Mouse (Mus musculus): ENCODE results near the gene Arfgef2. TPM values are rescaled to one million over a fixed set of nuclear protein-coding genes. Genes with fewer than 3 reads are reported as not detected.
A peak's percentile ranks its signal among the peaks of the same experiment; 100 is the strongest.
"Not testable (repeated sequence)": the region's sequence is repeated elsewhere in the genome, so short reads cannot be mapped to it uniquely, and the experiment has no call there.

Gene Arfgef2
- polyA plus RNA-seq, 1 experiment from 2014 or later: 4.1 TPM

DNA sequence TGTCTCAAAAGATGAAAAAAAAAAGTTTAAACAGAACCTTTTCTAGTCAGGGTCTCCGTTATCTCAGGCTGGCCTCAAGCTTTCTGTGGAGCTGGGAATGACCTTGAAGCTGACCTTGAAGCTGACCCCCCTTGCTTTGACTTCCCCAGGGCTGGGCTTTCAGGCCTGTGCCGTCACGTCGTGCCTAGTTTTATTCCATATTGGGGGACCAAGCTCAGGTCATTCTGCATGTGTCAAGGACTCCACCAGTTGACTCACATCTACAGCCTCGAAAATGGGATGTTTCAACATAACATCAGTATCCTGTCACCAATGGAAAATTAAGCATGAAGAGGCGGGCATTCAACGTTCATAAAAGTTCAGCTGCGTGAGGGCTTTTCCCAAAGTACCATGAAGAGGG, 25.4 kb upstream of the Arfgef2 start:
- Histone ChIP-seq H3K9me3 (replicated peaks; ENCODE audit: control insufficient read depth, low read length) (no peaks in the 10 kb centered on the region), H3K4me2 (ENCODE audit: low read depth, low read length) (no peak overlapping the region), H3K4me1 (ENCODE audit: control insufficient read depth, low read depth, low read length) (no peaks in the 10 kb centered on the region), H3K9ac (ENCODE audit: low read depth, low read length) (no peak overlapping the region), H3K27me3 (ENCODE audit: control insufficient read depth, insufficient read depth, low read depth, low read length) (no peaks in the 10 kb centered on the region), H3K27ac (ENCODE audit: low read length) (no peak overlapping the region), H3K4me3 (ENCODE audit: low read depth, low read length) (no peak overlapping the region), H3K36me3 (ENCODE audit: control insufficient read depth, insufficient read depth) (no peaks in the 10 kb centered on the region)
- 73% methylated on average over 8 of the region's 8 CpGs for WGBS (ENCODE audit: insufficient replicate concordance)
- no peak for ATAC-seq (ENCODE audit: low read depth)

DNA sequence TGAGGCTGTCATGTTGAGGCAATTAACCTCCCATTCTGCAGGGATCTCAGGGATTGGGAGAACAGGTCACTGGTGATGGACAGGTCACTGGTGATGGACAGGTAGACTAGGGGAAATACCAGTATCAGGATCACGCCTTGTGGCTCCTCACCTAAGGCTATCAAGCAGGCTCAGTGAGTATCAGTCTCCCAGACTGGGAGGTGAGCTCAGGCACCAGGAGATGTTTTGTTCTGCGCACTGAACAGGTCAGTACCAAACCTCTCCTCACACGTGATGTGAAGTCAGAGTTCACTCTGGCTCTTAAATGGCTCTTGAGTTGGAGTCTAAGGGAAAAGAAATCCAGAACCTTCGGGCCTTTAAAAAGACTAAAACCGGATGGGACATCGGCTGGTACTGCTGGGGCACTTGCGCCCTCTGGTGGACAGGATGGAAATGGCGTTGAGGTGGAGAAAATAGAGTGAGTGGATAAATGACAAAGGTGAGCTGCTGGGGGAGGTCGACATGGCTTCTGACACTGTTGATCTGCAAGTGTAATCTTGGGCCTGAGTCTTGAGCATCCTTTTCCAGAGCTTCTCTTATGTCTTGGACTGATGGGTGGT, 24.3 kb upstream of the Arfgef2 start:
- Histone ChIP-seq H3K27me3 (ENCODE audit: control insufficient read depth, insufficient read depth, low read depth, low read length) (no peaks in the 10 kb centered on the region; the same call in 1 of the 2 replicates), H3K9ac (ENCODE audit: low read depth, low read length) (no peak overlapping the region), H3K27ac (ENCODE audit: low read length) (no peak overlapping the region), H3K36me3 (ENCODE audit: control insufficient read depth, insufficient read depth) (no peaks in the 10 kb centered on the region), H3K9me3 (replicated peaks; ENCODE audit: control insufficient read depth, low read length) (no peaks in the 10 kb centered on the region), H3K4me3 (ENCODE audit: low read depth, low read length) (no peak overlapping the region), H3K4me1 (ENCODE audit: control insufficient read depth, low read depth, low read length) (peaks cover 4% of the 10 kb centered on the region), H3K4me2 (ENCODE audit: low read depth, low read length) (no peak overlapping the region)
- no peak for ATAC-seq (ENCODE audit: low read depth)
- 13% methylated on average over 9 of the region's 9 CpGs for WGBS (ENCODE audit: insufficient replicate concordance)

DNA sequence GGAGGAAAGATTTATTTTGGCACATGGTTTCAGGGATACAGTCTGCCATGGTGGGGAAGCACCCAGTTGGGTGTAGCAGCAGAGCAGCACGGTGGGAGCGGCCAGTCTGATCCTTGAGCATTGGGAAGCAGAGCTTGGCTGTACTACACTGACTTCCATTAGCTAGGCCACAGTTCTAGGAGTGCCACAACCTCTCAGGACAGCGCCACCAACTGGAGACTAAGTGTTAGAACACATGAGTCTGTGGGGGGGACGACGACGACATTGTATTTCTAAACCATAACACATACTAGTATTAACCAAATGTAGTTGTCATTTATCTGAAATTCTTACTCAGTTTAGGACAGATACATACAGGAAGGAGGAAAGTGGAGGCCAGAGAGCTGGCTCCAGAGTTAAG, 21.0 kb upstream of the Arfgef2 start:
- Histone ChIP-seq H3K27ac (ENCODE audit: low read length) (no peak overlapping the region), H3K4me3 (ENCODE audit: low read depth, low read length) (no peak overlapping the region), H3K27me3 (ENCODE audit: control insufficient read depth, insufficient read depth, low read depth, low read length) (no peaks in the 10 kb centered on the region; the same call in 1 of the 2 replicates), H3K4me1 (ENCODE audit: control insufficient read depth, low read depth, low read length) (peaks cover 14% of the 10 kb centered on the region), H3K9ac (ENCODE audit: low read depth, low read length) (no peak overlapping the region), H3K4me2 (ENCODE audit: low read depth, low read length) (no peak overlapping the region), H3K9me3 (replicated peaks; ENCODE audit: control insufficient read depth, low read length) (no peaks in the 10 kb centered on the region), H3K36me3 (ENCODE audit: control insufficient read depth, insufficient read depth) (no peaks in the 10 kb centered on the region)
- no peak for ATAC-seq (ENCODE audit: low read depth)
- 79% methylated on average over 6 of the region's 6 CpGs for WGBS (ENCODE audit: insufficient replicate concordance)

DNA sequence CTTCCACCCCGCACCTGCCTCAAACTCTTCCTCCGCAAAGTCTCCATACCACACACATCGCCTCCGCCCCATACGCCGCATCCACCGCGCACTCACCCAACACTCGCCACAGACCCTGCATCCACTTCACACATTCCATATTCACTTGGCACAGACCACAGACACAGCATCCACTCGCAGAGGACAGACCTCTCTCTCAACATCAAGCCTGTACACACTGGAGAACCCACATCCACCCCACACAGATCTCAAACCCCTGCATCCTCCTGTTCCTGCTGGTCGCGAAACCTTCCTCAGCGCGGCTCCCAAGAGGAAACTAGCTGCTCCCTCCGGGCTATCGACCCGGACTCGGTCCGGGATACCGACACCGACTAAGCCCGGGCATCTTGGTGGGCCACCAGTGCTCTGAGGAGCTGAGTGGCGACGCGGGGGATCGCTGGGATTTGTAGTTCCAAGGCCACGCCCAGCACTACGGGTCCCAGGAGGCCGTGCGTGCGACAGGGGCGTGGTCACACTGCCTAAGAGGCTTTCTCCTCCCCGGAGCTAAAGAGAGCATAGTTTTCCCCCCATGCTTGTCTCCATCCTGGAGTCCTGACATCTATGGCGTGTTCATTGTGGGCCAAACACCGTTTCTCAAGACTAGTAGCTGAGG, 18.9 kb upstream of the Arfgef2 start:
- peak; percentile 98 for ATAC-seq (ENCODE audit: low read depth)
- Histone ChIP-seq H3K4me3 (ENCODE audit: low read depth, low read length) (peak overlapping the region; percentile 76), H3K27ac (ENCODE audit: low read length) (no peak overlapping the region; the same call in 1 of the 2 replicates), H3K36me3 (ENCODE audit: control insufficient read depth, insufficient read depth) (no peaks in the 10 kb centered on the region), H3K27me3 (ENCODE audit: control insufficient read depth, insufficient read depth, low read depth, low read length) (no peaks in the 10 kb centered on the region; the same call in 1 of the 2 replicates), H3K4me2 (ENCODE audit: low read depth, low read length) (peak overlapping the region; percentile 99), H3K4me1 (ENCODE audit: control insufficient read depth, low read depth, low read length) (peaks cover 14% of the 10 kb centered on the region), H3K9me3 (replicated peaks; ENCODE audit: control insufficient read depth, low read length) (no peaks in the 10 kb centered on the region), H3K9ac (ENCODE audit: low read depth, low read length) (peak overlapping the region; percentile 70)
- WGBS (ENCODE audit: insufficient replicate concordance): under 1% methylated on average over 35 of the region's 35 CpGs

DNA sequence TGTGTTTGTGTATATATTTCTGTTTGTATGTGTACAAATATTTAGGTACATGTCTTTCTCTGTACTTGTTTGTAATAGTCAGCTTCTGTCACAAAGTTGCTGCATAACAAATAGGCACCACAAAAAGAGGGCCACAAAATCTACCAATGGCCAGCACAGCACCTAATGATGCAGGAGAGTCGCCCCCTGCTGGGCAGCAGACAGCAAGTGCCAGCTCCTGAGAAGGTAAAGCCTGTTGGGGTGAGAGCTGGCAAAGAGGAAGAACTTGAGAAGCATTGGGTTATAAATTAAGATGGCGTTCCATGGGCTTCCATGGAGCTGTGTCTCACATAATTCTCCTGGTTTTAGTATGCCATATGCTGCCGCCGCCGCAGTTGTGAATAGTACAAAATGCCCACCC, 13.7 kb upstream of the Arfgef2 start:
- Histone ChIP-seq H3K4me2 (ENCODE audit: low read depth, low read length) (no peak overlapping the region), H3K9me3 (replicated peaks; ENCODE audit: control insufficient read depth, low read length) (no peaks in the 10 kb centered on the region), H3K27me3 (ENCODE audit: control insufficient read depth, insufficient read depth, low read depth, low read length) (no peaks in the 10 kb centered on the region), H3K36me3 (ENCODE audit: control insufficient read depth, insufficient read depth) (no peaks in the 10 kb centered on the region), H3K4me1 (ENCODE audit: control insufficient read depth, low read depth, low read length) (peaks cover 17% of the 10 kb centered on the region), H3K27ac (ENCODE audit: low read length) (no peak overlapping the region), H3K4me3 (ENCODE audit: low read depth, low read length) (no peak overlapping the region), H3K9ac (ENCODE audit: low read depth, low read length) (no peak overlapping the region)
- ATAC-seq (ENCODE audit: low read depth): no peak
- 77% methylated on average over 5 of the region's 5 CpGs for WGBS (ENCODE audit: insufficient replicate concordance)

DNA sequence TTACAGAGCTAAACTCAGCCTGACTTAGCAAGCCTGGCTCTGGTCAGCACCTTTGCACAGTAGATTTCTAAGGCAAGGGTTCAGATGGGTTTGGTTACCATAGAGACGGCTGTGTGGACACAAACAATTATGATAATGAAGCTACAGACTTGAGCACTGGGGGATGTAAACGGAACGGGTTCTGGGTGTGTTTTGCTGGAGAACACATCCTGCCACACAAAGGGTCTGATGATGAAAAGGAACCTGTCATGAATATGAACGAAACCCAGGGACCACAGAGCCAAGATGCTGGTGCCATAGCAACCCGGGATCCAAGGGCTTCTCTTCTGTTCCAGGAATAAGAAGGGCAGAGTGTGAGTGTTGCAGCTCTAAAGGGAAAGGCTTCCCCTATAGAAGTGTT, 13.0 kb upstream of the Arfgef2 start, which contains the start of gene Trp53rkb:
Gene Trp53rkb (plus strand): TSS at position 177 of the 400 bp plus-strand sequence.
- 67% methylated on average over 5 of the region's 5 CpGs for WGBS (ENCODE audit: insufficient replicate concordance)
- Histone ChIP-seq H3K27ac (ENCODE audit: low read length) (peak within 1 kb of the TSS; percentile 22; the same call in 1 of the 2 replicates), H3K4me3 (ENCODE audit: low read depth, low read length) (peak within 1 kb of the TSS; percentile 75)

DNA sequence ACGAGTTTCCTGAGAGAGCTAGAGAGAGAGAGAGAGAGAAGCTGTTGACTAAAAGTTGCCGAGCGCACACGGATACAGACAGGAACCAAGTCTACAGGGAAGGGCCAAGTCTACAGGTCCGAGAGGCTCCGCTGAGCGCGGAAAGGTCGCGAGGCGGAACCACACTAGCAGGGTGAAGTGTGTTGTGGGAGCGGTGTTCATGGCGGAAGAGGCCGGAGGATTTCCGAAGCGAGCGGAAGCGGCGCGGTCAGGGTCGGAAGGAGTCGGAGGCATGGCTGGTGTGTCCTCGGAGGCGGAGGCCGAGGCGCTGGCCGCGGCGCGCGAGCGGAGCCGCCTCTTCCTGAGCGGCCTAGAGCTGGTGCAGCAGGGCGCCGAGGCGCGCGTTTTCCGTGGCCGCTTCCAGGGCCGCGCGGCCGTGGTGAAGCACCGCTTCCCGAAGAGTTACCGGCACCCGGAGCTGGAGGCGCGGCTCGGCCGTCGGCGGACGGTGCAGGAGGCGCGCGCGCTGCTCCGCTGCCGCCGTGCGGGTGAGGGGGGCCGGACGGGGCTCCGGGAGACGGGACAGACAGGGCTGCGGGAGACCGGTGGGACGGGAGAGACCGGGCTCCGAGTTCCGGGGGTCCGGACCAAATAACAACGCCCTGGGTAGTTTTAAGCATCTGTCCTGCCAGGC, 11.7 kb upstream of the Arfgef2 start:
- Histone ChIP-seq H3K27ac (ENCODE audit: low read length) (peak overlapping the region; percentile 22; the same call in 1 of the 2 replicates), H3K4me1 (ENCODE audit: control insufficient read depth, low read depth, low read length) (peaks cover 12% of the 10 kb centered on the region), H3K9ac (ENCODE audit: low read depth, low read length) (peak overlapping the region; percentile 74), H3K4me2 (ENCODE audit: low read depth, low read length) (peak overlapping the region; percentile 81), H3K4me3 (ENCODE audit: low read depth, low read length) (peak overlapping the region; percentile 75)
- H3K27me3 ChIP-seq (ENCODE audit: control insufficient read depth, insufficient read depth, low read depth, low read length); H3K9me3 ChIP-seq (replicated peaks; ENCODE audit: control insufficient read depth, low read length); H3K36me3 ChIP-seq (ENCODE audit: control insufficient read depth, insufficient read depth): not testable (repeated sequence)
- ATAC-seq (ENCODE audit: low read depth): peak; percentile 95
- WGBS (ENCODE audit: insufficient replicate concordance): under 1% methylated on average over 64 of the region's 76 CpGs

More for the DNA sequence above, 13.0 kb upstream of the Arfgef2 start, which contains the start of gene Trp53rkb:
- peaks cover 12% of the 10 kb centered on the region for H3K4me1 ChIP-seq (ENCODE audit: control insufficient read depth, low read depth, low read length)
- H3K36me3 ChIP-seq (ENCODE audit: control insufficient read depth, insufficient read depth): no peaks in the 10 kb centered on the region
- H3K9ac ChIP-seq (ENCODE audit: low read depth, low read length): peak within 1 kb of the TSS; percentile 74
- H3K9me3 ChIP-seq (replicated peaks; ENCODE audit: control insufficient read depth, low read length): no peaks in the 10 kb centered on the region
- ATAC-seq (ENCODE audit: low read depth): no peak
- H3K27me3 ChIP-seq (ENCODE audit: control insufficient read depth, insufficient read depth, low read depth, low read length): no peaks in the 10 kb centered on the region
- H3K4me2 ChIP-seq (ENCODE audit: low read depth, low read length): peak within 1 kb of the TSS; percentile 81

DNA sequence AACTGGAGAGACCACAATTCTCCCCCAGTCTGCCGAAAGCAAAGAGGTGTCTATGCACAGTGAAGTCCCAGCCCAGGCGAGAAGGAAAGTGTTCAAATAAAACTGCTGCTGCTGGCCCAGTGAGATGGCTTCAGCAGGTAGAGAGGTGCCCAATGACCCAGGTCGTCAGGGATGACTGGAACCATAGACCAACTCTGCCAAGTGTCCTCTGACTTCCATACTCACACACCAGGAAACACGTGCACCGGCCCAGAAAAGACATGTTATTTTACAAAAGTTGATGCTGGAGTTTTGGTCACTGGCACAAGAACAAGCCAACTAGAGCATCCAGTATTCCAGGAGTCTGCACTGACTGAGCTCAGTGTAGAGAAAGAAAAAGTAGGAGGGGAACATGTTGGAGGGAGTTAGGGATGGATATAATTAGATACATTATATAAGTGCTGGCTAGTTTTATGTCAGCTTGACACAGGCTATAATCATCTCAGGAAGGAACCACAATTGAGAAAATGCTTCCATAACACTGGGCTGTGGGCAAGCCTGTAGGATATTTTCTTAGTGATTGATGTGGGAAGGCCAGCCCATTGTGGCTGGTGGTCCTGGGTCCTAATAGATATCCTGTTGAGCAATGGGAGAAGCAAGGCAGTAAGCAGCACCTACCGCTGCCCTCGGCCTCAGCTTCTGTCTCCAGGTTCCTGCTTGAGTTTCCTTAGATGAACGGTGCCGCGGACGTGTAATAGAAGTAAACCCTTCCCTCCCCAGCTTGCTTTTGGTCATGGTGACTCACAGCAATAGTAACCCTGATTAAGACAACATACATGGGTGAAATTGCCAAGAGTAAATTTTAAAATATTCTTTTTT, 5.5 kb upstream of the Arfgef2 start:
- Histone ChIP-seq H3K9ac (ENCODE audit: low read depth, low read length) (no peak overlapping the region), H3K4me3 (ENCODE audit: low read depth, low read length) (no peak overlapping the region), H3K27ac (ENCODE audit: low read length) (no peak overlapping the region), H3K4me2 (ENCODE audit: low read depth, low read length) (no peak overlapping the region), H3K36me3 (ENCODE audit: control insufficient read depth, insufficient read depth) (no peaks in the 10 kb centered on the region), H3K27me3 (ENCODE audit: control insufficient read depth, insufficient read depth, low read depth, low read length) (no peaks in the 10 kb centered on the region; the same call in none of the 2 replicates), H3K4me1 (ENCODE audit: control insufficient read depth, low read depth, low read length) (no peaks in the 10 kb centered on the region), H3K9me3 (replicated peaks; ENCODE audit: control insufficient read depth, low read length) (no peaks in the 10 kb centered on the region)
- no peak for ATAC-seq (ENCODE audit: low read depth)
- WGBS (ENCODE audit: insufficient replicate concordance): 49% methylated on average over 11 of the region's 11 CpGs

Measured in liver, embryonic 16.5 days (tissue).